Mouse (Mus musculus): ENCODE results near the gene Ccdc149.

DNA sequence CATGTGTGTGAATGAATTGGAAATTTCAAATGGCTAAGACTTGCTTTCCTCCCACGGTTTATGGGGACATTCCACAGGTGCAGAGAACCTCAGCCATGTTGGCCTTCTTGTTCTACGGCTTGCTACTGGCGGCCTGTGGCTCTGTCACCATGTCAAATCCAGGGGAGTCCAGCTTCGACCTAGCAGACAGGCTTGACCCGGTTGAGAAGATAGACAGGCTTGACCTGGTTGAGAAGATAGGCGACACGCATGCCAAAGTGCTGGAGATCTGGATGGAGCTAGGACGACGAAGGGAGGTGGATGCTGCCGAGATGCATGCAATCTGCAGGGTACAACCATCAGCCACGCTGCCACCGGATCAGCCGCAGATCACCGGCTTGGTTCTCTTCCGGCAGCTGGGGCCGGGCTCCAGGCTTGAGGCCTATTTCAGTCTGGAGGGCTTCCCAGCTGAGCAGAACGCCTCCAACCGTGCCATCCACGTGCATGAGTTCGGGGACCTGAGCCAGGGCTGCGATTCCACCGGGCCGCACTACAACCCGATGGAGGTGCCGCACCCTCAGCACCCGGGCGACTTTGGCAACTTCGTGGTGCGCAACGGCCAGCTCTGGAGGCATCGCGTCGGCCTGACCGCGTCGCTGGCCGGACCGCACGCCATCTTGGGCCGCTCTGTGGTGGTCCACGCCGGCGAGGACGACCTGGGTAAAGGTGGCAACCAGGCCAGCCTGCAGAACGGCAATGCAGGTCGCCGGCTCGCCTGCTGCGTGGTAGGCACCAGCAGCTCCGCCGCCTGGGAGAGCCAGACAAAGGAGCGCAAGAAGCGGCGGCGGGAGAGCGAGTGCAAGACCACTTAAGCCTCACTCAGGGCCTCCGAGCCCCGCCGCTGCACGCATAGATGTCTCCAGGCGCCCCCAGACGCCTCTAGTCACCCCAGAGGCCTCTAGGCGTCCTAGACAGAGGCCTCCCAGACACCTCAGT is 103.2 kb downstream of the Ccdc149 start:
- TF ChIP-seq CTCF (IDR thresholded peaks at IDR 0.05; ENCODE audit: extremely low read depth, insufficient read length, insufficient replicate concordance, low read depth, low read length) = no peak
- TF ChIP-seq POLR2A (IDR thresholded peaks at IDR 0.05; ENCODE audit: low read depth, low read length) = no peak

All from small intestine, adult 2 months (tissue).